Mouse (Mus musculus): ENCODE measurements around the gene Plpp3. TPM values are rescaled to one million over a fixed set of nuclear protein-coding genes. Genes with fewer than 3 reads are reported as not detected.

The Plpp3 gene
- 1.4 TPM for total RNA-seq (2023)

DNA sequence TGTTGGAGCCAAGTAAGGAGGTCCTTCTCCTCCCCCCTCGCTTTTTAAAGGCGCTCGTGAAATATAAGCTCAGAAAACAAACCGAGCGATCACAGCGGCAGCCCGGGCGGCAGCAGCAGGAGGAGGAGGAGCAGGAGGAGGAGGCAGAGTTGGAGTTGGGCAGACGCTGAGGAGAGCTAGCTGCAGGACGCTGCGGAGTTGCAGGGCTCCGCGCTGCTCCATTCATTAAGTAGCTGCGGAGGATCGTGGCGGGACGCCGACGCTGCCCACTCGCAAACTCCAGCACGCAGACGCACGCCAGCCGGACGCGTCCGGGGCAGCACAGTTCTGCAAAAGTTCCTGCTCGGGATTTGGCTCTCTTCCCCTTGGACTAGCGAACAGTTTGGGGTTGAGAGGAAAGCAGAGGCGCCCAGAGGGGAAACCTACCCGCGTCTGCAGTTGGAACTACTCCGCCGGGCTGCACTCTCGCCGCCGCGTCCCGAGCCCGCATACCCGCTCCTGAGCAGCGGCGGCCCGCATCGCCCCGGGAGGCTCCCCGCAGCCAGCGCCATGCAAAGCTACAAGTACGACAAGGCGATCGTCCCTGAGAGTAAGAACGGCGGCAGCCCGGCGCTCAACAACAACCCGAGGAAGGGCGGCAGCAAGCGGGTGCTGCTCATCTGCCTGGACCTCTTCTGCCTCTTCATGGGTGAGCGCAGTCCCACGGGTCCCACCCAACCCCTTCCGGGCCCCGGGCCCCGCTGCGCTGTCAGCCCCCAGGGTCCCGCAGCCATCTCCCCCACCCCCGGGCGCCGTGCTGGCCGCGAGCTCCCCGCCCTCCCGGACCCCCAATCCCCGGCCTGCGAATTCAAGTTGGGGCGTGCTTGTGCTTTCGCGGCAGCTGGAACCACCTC lies at the start of gene Plpp3:
Plpp3 (plus strand) TSS at position 72 of the 893 bp plus-strand sequence.

DNA sequence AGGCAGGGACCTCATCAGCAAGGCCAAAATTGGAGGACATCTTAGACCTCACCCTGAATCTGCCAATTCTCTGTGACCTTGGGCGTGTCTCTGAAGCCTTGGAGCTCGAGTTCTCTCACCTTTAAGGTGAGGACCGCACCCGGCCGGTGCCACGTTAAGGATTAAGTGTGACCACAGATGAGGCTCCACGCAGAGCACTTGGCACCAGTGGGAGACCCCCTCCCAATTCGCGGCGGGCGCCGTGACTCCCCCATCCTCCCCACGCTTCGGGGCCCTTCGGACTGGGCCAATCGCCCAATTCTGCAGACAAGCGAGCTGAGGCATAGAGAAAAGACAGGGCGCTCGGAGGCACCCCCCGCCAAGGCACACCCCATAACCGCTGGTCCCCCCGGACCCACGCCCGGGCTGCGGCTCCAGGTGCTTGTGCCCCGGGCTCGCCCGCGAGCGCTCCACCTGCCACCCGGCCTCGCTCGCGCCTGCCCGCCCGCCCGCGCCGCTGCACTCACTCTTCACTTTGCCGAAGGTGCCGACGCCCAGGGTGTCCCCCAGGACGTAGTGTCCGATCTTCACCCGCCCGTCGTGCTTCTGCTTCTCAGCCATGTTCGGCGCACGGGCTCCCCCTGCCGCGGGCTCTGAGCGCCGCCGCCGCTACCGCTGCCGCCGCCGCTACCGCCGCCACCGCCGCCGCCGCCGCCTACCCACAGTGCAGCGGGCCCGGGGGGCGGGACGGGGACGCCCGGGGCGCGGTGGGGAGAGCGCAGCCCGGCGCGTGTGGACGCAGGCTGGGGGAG lies 47.8 kb upstream of the Plpp3 start, which contains the start of gene Prkaa2:
Prkaa2 (minus strand) TSS at position 692 of the 791 bp plus-strand sequence.

Other genes starting within 250 kb of the Plpp3 start
- not detected for gene Fyb2, start 243.9 kb upstream of the Plpp3 start, total RNA-seq (2023)
- gene Prkaa2, start 47.5 kb upstream of the Plpp3 start, total RNA-seq (2023) = not detected